Mouse (Mus musculus): ENCODE measurements at regions not wholly inside any gene's neighbourhood (a gene's known extent, or its start where the extent isn't known, plus 50 kb on each side); places are given as distances from the start of the nearest gene placed in this dataset.

DNA sequence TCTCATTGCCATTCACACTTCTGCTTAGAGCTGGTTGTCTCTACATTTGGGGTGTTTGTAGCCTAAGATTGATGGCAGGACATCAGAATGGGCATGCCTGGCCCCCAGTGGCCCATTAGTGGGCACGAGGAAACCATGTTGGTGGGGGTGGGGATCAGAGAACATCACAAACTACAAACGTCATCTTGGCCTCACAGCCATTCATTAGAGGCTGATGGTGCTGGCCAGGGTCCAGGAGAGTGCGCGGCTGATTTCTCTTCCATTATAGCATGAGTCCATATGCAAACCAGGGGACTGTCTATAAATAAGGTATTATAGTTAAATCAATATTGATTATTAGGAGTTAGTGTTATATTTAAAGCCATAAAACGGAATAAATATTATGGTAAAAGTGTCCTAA is 67.9 kb downstream of the 3100002H09Rik start:
- no peak for DNase-seq (ENCODE audit: low read depth in 1 of 2, low spot score in 2 of 2)

- no peak for DNase-seq (ENCODE audit: low read depth in 1 of 2, low spot score in 2 of 2)
Observed at GRCm38 (mm10) chr4:124538471-124538870, 72.1 kb downstream of the 3100002H09Rik start.

GRCm38 (mm10) chr4:124537681-124538080 is 72.9 kb downstream of the 3100002H09Rik start:
- no peak for DNase-seq (ENCODE audit: low read depth in 1 of 2, low spot score in 2 of 2)

- no peak for DNase-seq (ENCODE audit: low read depth in 1 of 2, low spot score in 2 of 2)
Observed at GRCm38 (mm10) chr4:124533614-124534013, 77.0 kb downstream of the 3100002H09Rik start.

- no peak for DNase-seq (ENCODE audit: low read depth in 1 of 2, low spot score in 2 of 2)
Observed at GRCm38 (mm10) chr4:124530596-124530995, 80.0 kb downstream of the 3100002H09Rik start.

DNA sequence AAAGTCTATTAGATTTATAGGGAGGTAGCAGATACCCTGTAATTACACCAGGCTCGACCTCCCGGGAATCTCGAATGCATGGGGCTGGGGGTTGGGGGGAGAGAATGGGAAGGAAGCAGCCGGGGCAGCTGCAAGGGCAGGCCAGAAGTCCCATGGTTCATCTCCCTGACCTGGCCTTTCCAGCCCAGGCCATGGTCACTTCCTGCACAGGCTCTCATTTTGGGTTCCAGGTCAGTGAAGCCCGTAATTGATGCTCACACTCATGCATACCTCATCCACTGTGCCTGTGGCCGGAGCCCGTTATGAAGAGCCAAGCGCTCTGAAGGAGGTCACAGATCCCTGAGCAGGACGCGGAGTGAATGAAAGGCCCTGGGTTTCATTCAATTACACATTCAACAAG is 83.8 kb downstream of the 3100002H09Rik start:
- DNase-seq (ENCODE audit: low read depth in 1 of 2, low spot score in 2 of 2): no peak

DNA sequence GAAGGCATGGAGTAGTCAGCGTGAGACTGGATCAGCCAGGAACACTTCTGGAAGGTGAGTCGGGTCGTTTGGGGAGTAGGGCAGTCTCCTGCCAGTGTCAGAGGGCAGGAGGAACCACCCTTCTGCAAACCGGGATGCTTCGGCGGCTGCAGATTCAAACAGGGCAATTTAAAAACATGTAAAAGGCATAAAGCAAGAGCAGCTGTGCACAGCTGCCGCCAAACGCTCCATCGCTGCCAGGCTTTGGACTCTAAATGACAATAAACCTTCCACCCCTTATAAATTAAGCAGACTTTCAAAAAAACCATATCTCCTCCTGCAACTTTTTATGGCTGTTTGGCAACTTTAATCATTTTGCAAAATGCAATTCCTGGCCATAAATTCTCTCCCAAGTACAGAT is 84.2 kb downstream of the 3100002H09Rik start:
- no peak for DNase-seq (ENCODE audit: low read depth in 1 of 2, low spot score in 2 of 2)

DNA sequence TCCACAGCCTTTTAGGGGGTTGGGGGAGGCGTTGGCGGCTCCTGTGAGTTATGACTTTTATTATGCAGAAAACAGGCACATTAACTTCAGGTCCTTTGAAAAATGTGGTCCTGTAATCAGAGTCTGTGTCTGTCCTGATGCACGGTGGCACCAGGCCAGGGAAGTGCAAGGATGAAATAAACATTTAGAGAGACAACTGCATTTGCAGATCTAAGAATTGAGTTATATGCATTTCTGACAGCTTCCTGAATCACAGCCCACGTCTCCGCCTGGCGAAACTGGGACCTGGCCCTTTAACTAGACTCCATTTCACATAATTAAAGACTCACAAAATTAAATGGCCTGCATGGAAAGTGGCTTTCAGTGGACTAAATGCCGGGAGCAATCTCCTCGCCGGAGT is 90.3 kb downstream of the 3100002H09Rik start:
- no peak for DNase-seq (ENCODE audit: low read depth in 1 of 2, low spot score in 2 of 2)

- DNase-seq (ENCODE audit: low read depth in 1 of 2, low spot score in 2 of 2): no peak
Observed at GRCm38 (mm10) chr4:124511761-124512160, 98.8 kb downstream of the 3100002H09Rik start.

DNA sequence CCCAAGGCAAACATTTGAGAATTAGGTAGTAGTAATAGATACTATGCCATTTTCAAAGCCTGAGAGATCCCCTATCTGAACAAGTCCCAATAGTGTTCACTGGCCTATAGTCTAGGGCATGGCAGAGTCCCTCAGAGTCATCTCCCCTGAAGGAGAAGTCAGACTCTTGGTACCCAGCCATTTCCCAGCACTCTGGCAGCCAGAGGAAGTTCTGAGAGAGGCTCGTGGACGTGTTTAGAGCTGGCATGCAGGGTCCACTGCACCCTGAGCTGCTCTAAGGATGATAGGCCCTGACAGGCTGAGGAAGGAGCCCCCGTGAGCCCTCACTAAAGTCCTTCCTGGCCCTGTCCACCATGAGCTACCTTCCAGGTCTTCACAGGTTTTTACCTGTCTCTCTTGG is 99.8 kb downstream of the 3100002H09Rik start:
- DNase-seq (ENCODE audit: low read depth in 1 of 2, low spot score in 2 of 2): no peak

DNA sequence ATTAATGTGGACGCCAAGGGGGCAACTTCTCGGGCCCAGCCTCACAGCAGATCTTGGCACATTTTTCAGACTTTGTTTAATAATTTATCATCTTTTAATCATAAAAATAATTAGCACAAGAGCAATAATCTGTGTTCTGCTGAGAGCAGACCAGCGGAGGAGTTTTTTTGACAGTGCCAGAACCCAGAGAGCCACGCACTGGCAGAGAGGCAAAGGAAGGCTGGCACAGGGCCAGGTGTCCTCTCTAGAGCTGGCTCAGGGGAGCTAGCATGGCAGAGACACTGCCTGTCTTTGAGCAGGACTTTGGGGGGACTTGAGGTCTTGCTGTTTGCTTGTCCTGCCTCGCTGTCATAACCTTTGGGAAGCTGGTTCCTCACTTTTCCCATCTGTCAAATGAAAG is 100.9 kb downstream of the 3100002H09Rik start:
- DNase-seq (ENCODE audit: low read depth in 1 of 2, low spot score in 2 of 2): no peak

- DNase-seq (ENCODE audit: low read depth in 1 of 2, low spot score in 2 of 2): no peak
Observed at GRCm38 (mm10) chr4:124506083-124506647, 104.4 kb downstream of the 3100002H09Rik start.

GRCm38 (mm10) chr4:124501785-124502184 is 108.8 kb downstream of the 3100002H09Rik start:
- DNase-seq (ENCODE audit: low read depth in 1 of 2, low spot score in 2 of 2): no peak

- no peak for DNase-seq (ENCODE audit: low read depth in 1 of 2, low spot score in 2 of 2)
Observed at GRCm38 (mm10) chr4:124498043-124498442, 112.6 kb downstream of the 3100002H09Rik start.

DNA sequence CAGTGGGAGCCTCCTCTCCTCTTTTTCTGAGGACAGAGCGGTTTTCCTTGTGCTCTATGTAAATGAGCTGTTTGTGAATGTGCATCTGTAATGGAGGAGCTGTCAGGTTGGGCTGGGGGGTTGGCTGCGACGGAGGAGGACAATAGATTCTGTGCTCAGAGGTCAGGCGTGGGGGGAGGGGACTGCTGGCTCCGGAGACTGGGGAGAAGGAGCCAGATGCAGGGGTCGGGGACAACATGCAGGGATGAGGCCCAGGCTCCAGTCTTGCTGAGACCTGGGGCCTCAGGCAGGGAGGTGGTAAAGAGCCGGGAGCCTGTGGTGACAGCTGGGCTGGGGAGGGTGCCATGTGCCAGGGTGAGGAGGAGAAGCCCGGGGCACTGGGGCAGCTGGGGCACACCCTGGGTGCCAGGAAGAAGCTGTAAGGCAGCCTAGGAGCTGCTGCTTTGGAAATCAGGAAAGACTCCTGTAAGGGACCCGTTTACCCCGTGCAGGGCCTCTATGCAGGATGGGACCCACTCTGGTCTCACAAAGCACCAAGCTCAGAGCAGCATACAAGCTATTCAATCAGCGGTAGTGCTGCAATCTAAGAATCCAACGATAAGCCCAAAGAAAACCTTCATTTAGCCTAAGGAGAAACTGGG is 124.5 kb downstream of the 3100002H09Rik start:
- no peak for DNase-seq (ENCODE audit: low read depth in 1 of 2, low spot score in 2 of 2)

DNA sequence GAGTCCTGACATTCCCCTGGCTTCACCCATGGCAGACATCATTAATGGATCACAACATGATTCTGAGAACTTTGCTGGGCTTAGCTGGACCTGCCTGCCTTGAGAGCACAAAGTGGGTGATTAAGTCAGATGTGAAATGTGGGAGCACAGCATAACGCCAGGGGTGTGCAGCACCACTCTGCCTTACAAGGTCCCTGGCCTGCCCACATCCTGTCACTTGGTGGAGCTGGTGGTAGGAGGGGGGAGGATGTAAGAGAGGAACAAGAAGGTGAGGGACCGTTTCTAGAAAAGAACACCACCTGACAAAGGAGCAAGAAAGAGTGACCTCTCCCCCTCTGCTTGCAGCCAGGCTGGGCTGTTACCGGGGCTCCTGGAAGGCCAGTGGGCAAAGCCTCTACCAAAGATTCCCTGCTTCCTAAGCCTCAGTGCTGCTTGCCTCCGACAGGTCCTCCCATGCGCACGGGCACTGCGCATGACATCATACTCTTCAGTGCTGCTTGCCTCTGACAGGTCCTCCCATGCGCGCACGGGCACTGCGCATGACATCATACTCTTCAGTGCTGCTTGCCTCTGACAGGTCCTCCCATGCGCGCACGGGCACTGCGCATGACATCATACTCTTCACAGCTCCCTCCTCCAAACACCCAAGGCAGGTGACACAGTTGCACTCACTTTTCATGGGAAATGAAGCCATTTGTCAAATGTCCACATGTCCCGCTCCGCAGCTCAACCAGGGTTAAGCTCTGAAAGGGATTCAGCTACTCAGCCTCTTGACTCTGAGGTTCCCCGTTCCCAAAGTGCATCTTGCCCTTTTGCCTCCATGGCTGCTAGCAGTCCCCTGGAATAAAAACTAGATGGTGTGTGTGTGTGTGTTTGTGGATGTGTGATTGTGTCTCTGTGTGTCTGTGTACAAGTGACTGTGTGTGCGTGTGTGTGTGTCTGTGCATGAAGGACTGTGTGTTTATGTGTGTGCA is 125.7 kb downstream of the 3100002H09Rik start:
- DNase-seq (ENCODE audit: low read depth in 1 of 2, low spot score in 2 of 2): no peak

- DNase-seq (ENCODE audit: low read depth in 1 of 2, low spot score in 2 of 2): no peak
Observed at GRCm38 (mm10) chr4:124477870-124478301, 132.7 kb downstream of the 3100002H09Rik start.

DNA sequence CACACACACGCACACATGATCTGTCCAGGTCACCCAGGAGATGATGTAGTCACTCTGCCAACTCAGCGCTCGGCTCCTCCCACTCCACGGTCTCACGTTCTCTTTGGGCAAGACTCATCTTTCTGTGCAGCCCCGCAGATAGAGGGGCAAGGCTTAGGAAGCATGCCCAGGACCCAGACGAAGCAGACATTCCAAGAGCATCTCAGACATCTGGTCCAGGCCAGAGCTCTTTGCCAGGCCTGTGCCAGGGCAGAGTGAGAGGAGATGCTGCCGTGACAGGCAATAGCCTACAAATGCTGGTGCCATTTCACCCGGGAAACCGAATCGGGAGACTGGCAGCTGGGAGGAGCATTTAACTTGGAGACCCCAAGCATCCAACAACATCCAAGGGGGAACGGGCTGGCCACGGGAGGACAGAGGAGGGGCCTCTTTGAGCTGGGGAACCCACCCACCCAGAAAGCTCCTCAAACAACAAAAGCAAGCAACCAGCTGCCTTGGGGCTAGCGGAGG is 133.2 kb downstream of the 3100002H09Rik start:
- no peak for DNase-seq (ENCODE audit: low read depth in 1 of 2, low spot score in 2 of 2)

DNA sequence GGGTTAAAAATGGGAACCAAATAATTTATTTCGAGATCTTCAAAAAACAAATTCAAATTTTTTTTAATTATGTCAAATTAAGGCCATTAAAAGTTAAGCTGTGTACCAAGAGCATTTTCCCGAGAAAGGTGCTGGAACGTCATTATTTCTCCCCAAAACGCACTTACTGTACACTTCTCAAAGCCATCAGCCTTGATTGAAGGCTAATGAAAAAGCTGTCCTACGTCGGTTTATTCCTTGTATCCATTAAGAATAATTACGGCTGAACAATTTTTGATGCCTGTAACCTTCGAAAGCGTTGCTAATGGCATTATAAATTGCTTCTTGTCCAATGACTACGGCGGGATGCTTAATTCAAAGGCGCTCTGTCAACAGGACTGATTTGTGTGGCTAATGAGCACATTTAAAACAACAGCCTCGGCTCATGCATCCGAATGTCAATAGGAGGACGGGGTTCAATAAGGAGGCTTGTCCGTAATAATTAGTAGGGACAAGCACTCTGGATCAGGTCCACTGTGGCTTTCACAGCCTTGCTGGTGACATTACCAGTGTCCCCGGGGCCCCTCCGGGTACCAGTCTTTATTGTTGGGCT is 145.3 kb downstream of the 3100002H09Rik start:
- DNase-seq (ENCODE audit: low read depth in 1 of 2, low spot score in 2 of 2): no peak

- no peak for DNase-seq (ENCODE audit: low read depth in 1 of 2, low spot score in 2 of 2)
Observed at GRCm38 (mm10) chr4:124455511-124456338, 154.9 kb downstream of the 3100002H09Rik start.

All from monocyte, adult 2 months (primary cell).